Mouse (Mus musculus): ENCODE results near the gene Hist1h3c.
A peak's percentile ranks its signal among the peaks of the same experiment; 100 is the strongest.
"Not testable (repeated sequence)": the region's sequence is repeated elsewhere in the genome, so short reads cannot be mapped to it uniquely, and the experiment has no call there.

Gene Hist1h3c

GRCm38 (mm10) chr13:23756790-23757189 lies 11.4 kb upstream of the Hist1h3c start, which contains the start of gene Hist1h4b:
Gene Hist1h4b, plus strand, starts transcription at chr13:23757013.
- DNase-seq = peak; percentile 72

- DNase-seq = no peak
Observed at GRCm38 (mm10) chr13:23755000-23755399, 9.6 kb upstream of the Hist1h3c start.

GRCm38 (mm10) chr13:23753314-23754078 lies 8.1 kb upstream of the Hist1h3c start:
- DNase-seq = no peak

- no peak for DNase-seq
Observed at GRCm38 (mm10) chr13:23752742-23753172, 7.4 kb upstream of the Hist1h3c start.

- peak; percentile 96 for DNase-seq
Observed at GRCm38 (mm10) chr13:23752067-23752741, 6.8 kb upstream of the Hist1h3c start, which contains the start of gene Hist1h3b. Gene Hist1h3b, plus strand, starts transcription at chr13:23752267.

- no peak for DNase-seq
Observed at GRCm38 (mm10) chr13:23751478-23751956, 6.1 kb upstream of the Hist1h3c start.

- DNase-seq = not testable (repeated sequence)
Observed at GRCm38 (mm10) chr13:23750839-23751477, 5.6 kb upstream of the Hist1h3c start, which contains the start of gene Hist1h2ab. Gene Hist1h2ab, plus strand, starts transcription at chr13:23751126.

GRCm38 (mm10) chr13:23749563-23750121 lies 4.2 kb upstream of the Hist1h3c start:
- no peak for DNase-seq

GRCm38 (mm10) chr13:23747892-23748288 lies 2.5 kb upstream of the Hist1h3c start:
- DNase-seq = no peak

GRCm38 (mm10) chr13:23747081-23747891 lies 1.9 kb upstream of the Hist1h3c start:
- DNase-seq = no peak

- peak; percentile 52 for DNase-seq
Observed at GRCm38 (mm10) chr13:23746201-23747080, 1.0 kb upstream of the Hist1h3c start, which contains the start of gene Hist1h2bb. Gene Hist1h2bb, plus strand, starts transcription at chr13:23746734.

GRCm38 (mm10) chr13:23744421-23745380 lies 701 bp downstream of the Hist1h3c start:
- DNase-seq = no peak

- no peak for DNase-seq
Observed at GRCm38 (mm10) chr13:23743963-23744362, 1.4 kb downstream of the Hist1h3c start.

GRCm38 (mm10) chr13:23743215-23743614 lies 2.2 kb downstream of the Hist1h3c start:
- DNase-seq = no peak

GRCm38 (mm10) chr13:23742007-23742406 lies 3.4 kb downstream of the Hist1h3c start:
- no peak for DNase-seq

GRCm38 (mm10) chr13:23740910-23741309 lies 4.5 kb downstream of the Hist1h3c start:
- DNase-seq = no peak

GRCm38 (mm10) chr13:23740256-23740840 lies 5.1 kb downstream of the Hist1h3c start:
- no peak for DNase-seq

- no peak for DNase-seq
Observed at GRCm38 (mm10) chr13:23739922-23740252, 5.5 kb downstream of the Hist1h3c start.
